Mouse (Mus musculus): Measurements from ENCODE around the gene Agbl3. TPM values are rescaled to one million over a fixed set of nuclear protein-coding genes. Genes with fewer than 3 reads are reported as not detected.

Gene Agbl3
- polyA plus RNA-seq, 1 experiment = 4.5 TPM

DNA sequence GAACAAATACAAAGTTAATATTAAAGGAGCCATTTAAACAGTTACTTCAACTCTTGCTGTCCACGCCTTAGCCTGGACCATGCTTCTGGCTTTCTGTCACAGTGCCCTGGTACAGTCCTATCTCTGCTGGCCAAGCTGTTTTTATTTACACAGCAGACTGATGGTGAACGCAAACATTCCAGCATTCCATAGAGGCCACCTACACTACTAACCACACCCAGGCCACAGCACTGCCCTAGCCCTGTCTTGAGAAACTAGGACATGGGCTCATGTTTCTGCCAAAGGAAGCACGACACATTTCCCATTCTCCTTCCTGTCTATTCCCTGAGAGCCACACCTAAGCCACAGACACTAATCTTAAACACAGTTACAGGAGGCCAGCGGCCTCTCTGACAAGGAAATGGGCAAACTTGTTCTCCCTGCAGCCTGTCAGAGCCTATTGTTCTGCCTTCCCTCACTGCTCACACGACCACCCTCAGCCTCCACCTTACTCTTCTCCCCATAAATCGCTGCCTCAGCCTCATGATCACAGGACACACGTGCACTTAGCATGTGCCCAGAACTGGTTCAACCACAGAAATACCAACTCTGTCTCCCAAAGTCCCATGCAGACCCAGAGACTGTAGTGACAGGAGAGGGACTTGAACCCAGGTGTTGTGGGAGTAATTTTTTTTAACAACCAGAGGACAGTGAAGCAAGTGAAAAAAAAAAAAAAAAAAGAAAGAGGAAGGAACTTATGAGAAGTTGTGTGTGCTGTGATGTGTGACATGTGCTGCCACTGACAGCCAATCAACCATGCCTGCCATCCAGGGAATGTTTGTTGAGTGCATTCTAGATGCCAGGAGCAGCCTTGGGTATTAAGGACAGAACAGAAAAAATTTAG is 85.7 kb downstream of the Agbl3 start:
- H3K4me3 ChIP-seq (replicated peaks; ENCODE audit: control insufficient read depth, low read depth, low read length) = no peak overlapping the region
- 26% methylated on average over 7 of the region's 7 CpGs for WGBS
- peaks cover 16% of the 10 kb centered on the region for H3K4me1 ChIP-seq (ENCODE audit: control insufficient read depth, insufficient read depth, low read length)
- H3K27ac ChIP-seq (ENCODE audit: control insufficient read depth, insufficient read depth, low read depth, low read length, poor library complexity) = peak overlapping the region; percentile 11; the same call in 1 of the 2 replicates
- TF ChIP-seq CTCF (IDR thresholded peaks at IDR 0.05; ENCODE audit: control insufficient read depth, insufficient read depth, low read length) (no peak), POLR2A (IDR thresholded peaks at IDR 0.05; ENCODE audit: borderline replicate concordance, control insufficient read depth, low read depth, low read length) (no peak)

DNA sequence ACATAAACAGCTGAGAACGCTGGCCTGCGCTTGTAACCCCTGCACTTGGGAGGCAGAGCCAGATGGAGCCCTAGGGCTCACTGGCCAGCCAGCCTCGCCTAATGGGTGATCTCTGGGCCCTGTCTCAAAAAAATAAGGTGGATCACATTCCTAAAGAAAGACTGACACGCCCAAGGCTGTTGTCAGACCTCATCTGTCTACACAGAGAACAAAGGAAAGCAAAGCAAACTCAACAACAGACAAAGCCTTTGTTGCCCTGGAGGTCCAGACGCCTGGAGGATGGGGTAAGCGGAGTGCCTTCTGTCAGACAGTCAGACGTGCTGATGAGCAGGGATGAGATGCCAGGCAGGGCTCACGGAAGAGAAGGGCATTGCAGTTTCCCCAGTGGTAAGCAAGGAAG is 86.6 kb downstream of the Agbl3 start:
- WGBS = 81% methylated on average over 8 of the region's 8 CpGs
- peaks cover 16% of the 10 kb centered on the region for H3K4me1 ChIP-seq (ENCODE audit: control insufficient read depth, insufficient read depth, low read length)

GRCm38 (mm10) chr6:34867301-34867994 is 87.2 kb downstream of the Agbl3 start:
- 64% methylated on average over 16 of the region's 16 CpGs for WGBS

More for the DNA sequence above, 86.6 kb downstream of the Agbl3 start:
- Histone ChIP-seq H3K4me3 (replicated peaks; ENCODE audit: control insufficient read depth, low read depth, low read length) (no peak overlapping the region), H3K27ac (ENCODE audit: control insufficient read depth, insufficient read depth, low read depth, low read length, poor library complexity) (peak overlapping the region; percentile 1; the same call in 1 of the 2 replicates)
- TF ChIP-seq CTCF (IDR thresholded peaks at IDR 0.05; ENCODE audit: control insufficient read depth, insufficient read depth, low read length) = no peak
- TF ChIP-seq POLR2A (IDR thresholded peaks at IDR 0.05; ENCODE audit: borderline replicate concordance, control insufficient read depth, low read depth, low read length) = no peak

GRCm38 (mm10) chr6:34867995-34868350 is 87.7 kb downstream of the Agbl3 start:
- TF ChIP-seq CTCF (IDR thresholded peaks at IDR 0.05; ENCODE audit: control insufficient read depth, insufficient read depth, low read length) (no peak), POLR2A (IDR thresholded peaks at IDR 0.05; ENCODE audit: borderline replicate concordance, control insufficient read depth, low read depth, low read length) (no peak)
- H3K4me1 ChIP-seq (ENCODE audit: control insufficient read depth, insufficient read depth, low read length) = peaks cover 16% of the 10 kb centered on the region
- no peak overlapping the region for H3K4me3 ChIP-seq (replicated peaks; ENCODE audit: control insufficient read depth, low read depth, low read length)

More at GRCm38 (mm10) chr6:34867301-34867994, 87.2 kb downstream of the Agbl3 start:
- H3K4me1 ChIP-seq (ENCODE audit: control insufficient read depth, insufficient read depth, low read length) = peaks cover 16% of the 10 kb centered on the region
- H3K27ac ChIP-seq (ENCODE audit: control insufficient read depth, insufficient read depth, low read depth, low read length, poor library complexity) = no peak overlapping the region
- no peak for TF ChIP-seq CTCF (IDR thresholded peaks at IDR 0.05; ENCODE audit: control insufficient read depth, insufficient read depth, low read length)
- no peak for TF ChIP-seq POLR2A (IDR thresholded peaks at IDR 0.05; ENCODE audit: borderline replicate concordance, control insufficient read depth, low read depth, low read length)
- H3K4me3 ChIP-seq (replicated peaks; ENCODE audit: control insufficient read depth, low read depth, low read length) = no peak overlapping the region

DNA sequence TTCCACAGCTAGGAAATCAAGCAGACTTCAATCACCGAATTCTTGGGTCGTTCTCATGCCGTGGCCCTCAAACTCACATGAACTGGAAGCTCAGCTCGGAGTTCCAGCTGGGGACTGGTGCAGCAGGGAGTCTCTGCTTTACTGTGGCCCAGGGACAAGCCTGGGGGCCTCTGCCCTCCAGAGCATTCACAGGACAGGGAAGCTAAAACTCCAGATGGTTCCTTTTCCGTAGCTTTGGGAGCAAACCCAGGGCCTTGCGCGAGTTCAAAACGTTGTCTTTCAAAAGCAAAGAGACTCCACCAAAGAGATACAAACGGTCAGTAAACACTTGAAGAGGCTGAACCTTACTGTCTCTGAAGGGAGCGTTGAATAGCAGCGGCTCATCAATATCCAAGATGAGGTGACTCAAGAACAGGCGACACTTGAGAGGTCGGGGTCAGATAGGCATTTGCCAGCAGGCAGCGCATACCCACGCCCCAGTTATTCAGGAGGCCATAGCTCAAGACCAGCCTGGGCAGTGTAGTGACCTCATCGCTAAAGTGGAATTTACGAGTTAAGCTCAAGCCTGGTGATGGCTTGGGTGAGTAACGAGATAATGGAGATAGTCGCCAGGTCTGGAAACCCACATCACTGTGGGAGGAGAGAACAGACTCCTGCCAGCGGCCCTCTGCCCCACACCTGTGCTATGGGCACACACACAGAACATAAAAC is 88.4 kb downstream of the Agbl3 start:
- TF ChIP-seq CTCF (IDR thresholded peaks at IDR 0.05; ENCODE audit: control insufficient read depth, insufficient read depth, low read length) = no peak
- TF ChIP-seq POLR2A (IDR thresholded peaks at IDR 0.05; ENCODE audit: borderline replicate concordance, control insufficient read depth, low read depth, low read length) = no peak
- peaks cover 16% of the 10 kb centered on the region for H3K4me1 ChIP-seq (ENCODE audit: control insufficient read depth, insufficient read depth, low read length)
- peak overlapping the region; percentile 40 for H3K27ac ChIP-seq (ENCODE audit: control insufficient read depth, insufficient read depth, low read depth, low read length, poor library complexity)
- 64% methylated on average over 20 of the region's 20 CpGs for WGBS
- H3K4me3 ChIP-seq (replicated peaks; ENCODE audit: control insufficient read depth, low read depth, low read length) = no peak overlapping the region

More at GRCm38 (mm10) chr6:34867995-34868350, 87.7 kb downstream of the Agbl3 start:
- no peak overlapping the region for H3K27ac ChIP-seq (ENCODE audit: control insufficient read depth, insufficient read depth, low read depth, low read length, poor library complexity)
- 56% methylated on average over 10 of the region's 10 CpGs for WGBS

DNA sequence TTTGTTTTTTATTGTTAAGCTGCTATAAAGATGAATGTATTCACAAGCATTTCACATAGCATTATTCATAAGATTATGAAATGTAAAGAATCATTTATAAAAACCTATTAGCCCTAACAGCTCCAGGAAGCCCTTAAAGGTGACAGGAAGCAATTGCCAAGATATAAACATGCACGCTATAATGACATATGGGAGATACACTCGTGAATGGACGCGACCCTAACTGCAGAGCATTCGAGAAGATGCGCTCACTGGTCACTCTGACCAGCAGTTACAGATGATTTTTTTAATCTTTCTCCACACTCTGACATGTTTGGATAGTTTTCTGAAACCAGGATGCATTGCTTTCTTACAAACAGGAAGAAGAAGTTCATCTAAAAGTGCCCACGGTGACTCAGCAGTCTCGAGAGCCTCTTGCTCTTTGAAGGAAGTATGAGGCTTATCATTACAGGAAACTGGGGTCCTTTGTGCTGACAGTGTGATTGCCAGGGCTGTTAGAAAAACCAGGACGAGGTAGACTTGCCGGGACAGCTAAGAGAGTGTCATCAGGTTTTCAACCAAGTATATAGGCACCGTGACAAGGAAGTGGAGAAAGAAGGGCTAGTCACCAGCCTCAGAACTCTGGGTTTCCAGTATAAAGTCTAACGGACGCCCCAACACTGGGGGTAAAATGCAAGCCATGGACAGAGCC is 89.1 kb downstream of the Agbl3 start:
- WGBS = 7% methylated on average over 13 of the region's 13 CpGs
- Histone ChIP-seq H3K4me3 (replicated peaks; ENCODE audit: control insufficient read depth, low read depth, low read length) (peak overlapping the region; percentile 49), H3K4me1 (ENCODE audit: control insufficient read depth, insufficient read depth, low read length) (peaks cover 16% of the 10 kb centered on the region), H3K27ac (ENCODE audit: control insufficient read depth, insufficient read depth, low read depth, low read length, poor library complexity) (peak overlapping the region; percentile 42)
- no peak for TF ChIP-seq POLR2A (IDR thresholded peaks at IDR 0.05; ENCODE audit: borderline replicate concordance, control insufficient read depth, low read depth, low read length)
- no peak for TF ChIP-seq CTCF (IDR thresholded peaks at IDR 0.05; ENCODE audit: control insufficient read depth, insufficient read depth, low read length)

DNA sequence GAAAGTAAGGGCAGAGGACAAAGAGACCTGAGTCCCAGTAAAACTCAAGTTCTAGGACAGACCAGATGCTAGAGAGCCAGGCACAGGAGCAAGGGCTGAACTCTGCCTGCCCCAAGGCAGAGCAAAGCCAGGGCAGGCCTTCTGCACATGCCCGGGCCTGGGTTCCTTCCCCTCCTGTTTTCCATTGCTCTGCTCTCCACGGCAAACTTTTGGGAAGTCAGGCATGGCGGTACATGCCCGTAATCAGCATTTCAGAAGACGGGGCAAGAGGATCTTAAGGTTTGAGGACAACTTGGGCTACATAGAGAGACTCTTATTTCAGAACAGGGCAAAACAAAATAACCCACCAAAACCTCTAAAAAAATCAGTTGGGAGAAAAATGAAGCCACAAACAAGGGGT is 89.9 kb downstream of the Agbl3 start:
- Histone ChIP-seq H3K4me1 (ENCODE audit: control insufficient read depth, insufficient read depth, low read length) (peaks cover 21% of the 10 kb centered on the region), H3K27ac (ENCODE audit: control insufficient read depth, insufficient read depth, low read depth, low read length, poor library complexity) (peak overlapping the region; percentile 42), H3K4me3 (replicated peaks; ENCODE audit: control insufficient read depth, low read depth, low read length) (no peak overlapping the region)
- TF ChIP-seq POLR2A (IDR thresholded peaks at IDR 0.05; ENCODE audit: borderline replicate concordance, control insufficient read depth, low read depth, low read length) (no peak; the same call in 1 of the 2 replicates), CTCF (IDR thresholded peaks at IDR 0.05; ENCODE audit: control insufficient read depth, insufficient read depth, low read length) (no peak)
- WGBS = 44% methylated on average over 5 of the region's 5 CpGs
